28 mouse cellular contexts compared by ENCODE assay signal in the genomic region with DNA sequence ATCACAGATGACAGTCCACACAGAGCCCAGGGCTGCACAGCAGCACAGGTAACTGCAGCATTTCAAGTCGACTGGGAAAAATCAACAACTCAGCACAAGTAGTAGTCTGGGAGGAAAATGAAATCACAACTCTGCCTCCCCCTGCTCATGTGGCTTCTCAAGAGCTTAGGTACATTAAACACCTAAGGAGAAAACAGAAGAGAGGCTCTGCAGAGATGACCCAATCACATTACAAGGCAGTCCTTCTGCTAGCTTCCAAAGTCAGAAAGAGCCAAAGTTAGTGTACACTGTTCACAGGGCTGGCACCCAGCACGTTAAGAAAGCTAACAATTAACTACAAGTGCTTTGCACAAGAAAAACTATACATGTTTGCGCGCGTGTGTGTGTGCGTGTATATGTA. TPM values are rescaled to one million over a fixed set of nuclear protein-coding genes. Genes with fewer than 3 reads are reported as not detected.
A peak's percentile ranks its signal among the peaks of the same experiment; 100 is the strongest.
DNase-seq lines count a peak whose midpoint lies in the region; ATAC-seq and TF ChIP-seq lines count a peak whose summit lies in the region.
"Had no signal": no experiment of that assay in that cellular context is flagged by ENCODE, and none has a peak within 500 bp of the region (broad histone marks: within the 10 kb centered on the region; RNA-seq: fewer than 3 reads in every experiment).

No protein-coding gene starts in this region.

- WGBS in kidney, embryonic 14.5 days = 88% methylated on average over 6 of the region's 6 CpGs
- WGBS in liver, embryonic 16.5 days (ENCODE audit: insufficient replicate concordance) = 66% methylated on average over 6 of the region's 6 CpGs
- WGBS in liver, embryonic 12.5 days (ENCODE audit: insufficient replicate concordance) = 82% methylated on average over 6 of the region's 6 CpGs
- 58% methylated on average over 6 of the region's 6 CpGs for WGBS in lung, postnatal 0 days

- TF ChIP-seq EP300 in lung, postnatal 0 days (IDR thresholded peaks at IDR 0.05) = peak; percentile 45

- DNase-seq in kidney, adult 9 months = peak; percentile 43
- peak; percentile 83 for DNase-seq in lung, postnatal 0 days (ENCODE audit: low spot score)
- DNase-seq in lung, postnatal 36 days = peak; percentile 71
- DNase-seq: adrenal gland, postnatal 25 days; B cell, adult 2 months; cerebellum, adult 11-12 months; cerebellum, adult 9-11 months; embryo, embryonic 11 days; forebrain, postnatal 0 days; gastrocnemius, postnatal 10 days; kidney, postnatal 4 days; lung, embryonic 14.5 days; spleen, adult 18-20 months; thymus, adult 18-20 months; thymus, postnatal 25 days had no signal

- H3K27ac ChIP-seq in kidney, embryonic 14.5 days (ENCODE audit: low read depth, low read length) = no peak overlapping the region
- no peak overlapping the region for H3K27ac ChIP-seq in liver, embryonic 16.5 days (ENCODE audit: low read length)
- no peak overlapping the region for H3K27ac ChIP-seq in liver, embryonic 12.5 days
- H3K27ac ChIP-seq in lung, postnatal 0 days (ENCODE audit: low read length) = peak overlapping the region; percentile 72; the same call in 1 of the 2 replicates
- H3K27ac ChIP-seq: embryonic facial prominence, embryonic 13.5 days; forebrain, embryonic 12.5 days; hindbrain, embryonic 15.5 days; limb, embryonic 13.5 days; stomach, postnatal 0 days had no signal

- H3K27me3 ChIP-seq in kidney, embryonic 14.5 days (ENCODE audit: control insufficient read depth, insufficient read depth, low read length) = no peaks in the 10 kb centered on the region
- no peaks in the 10 kb centered on the region for H3K27me3 ChIP-seq in liver, embryonic 16.5 days (ENCODE audit: control insufficient read depth, insufficient read depth, low read depth, low read length)
- no peaks in the 10 kb centered on the region for H3K27me3 ChIP-seq in liver, embryonic 12.5 days (replicated peaks)
- H3K27me3 ChIP-seq in lung, postnatal 0 days (replicated peaks; ENCODE audit: insufficient read depth, low read length) = no peaks in the 10 kb centered on the region
- H3K27me3 ChIP-seq: embryonic facial prominence, embryonic 13.5 days; forebrain, embryonic 12.5 days; hindbrain, embryonic 15.5 days; limb, embryonic 13.5 days had no signal

- no peaks in the 10 kb centered on the region for H3K9me3 ChIP-seq in kidney, embryonic 14.5 days (ENCODE audit: control insufficient read depth, low read length)
- H3K9me3 ChIP-seq in liver, embryonic 16.5 days (replicated peaks; ENCODE audit: control insufficient read depth, low read length) = no peaks in the 10 kb centered on the region
- no peaks in the 10 kb centered on the region for H3K9me3 ChIP-seq in liver, embryonic 12.5 days (replicated peaks)
- no peaks in the 10 kb centered on the region for H3K9me3 ChIP-seq in lung, postnatal 0 days (ENCODE audit: low read length)
- H3K9me3 ChIP-seq: embryonic facial prominence, embryonic 13.5 days; forebrain, embryonic 12.5 days; hindbrain, embryonic 15.5 days; limb, embryonic 13.5 days had no signal

- H3K4me3 ChIP-seq in kidney, embryonic 14.5 days (ENCODE audit: low read length) = no peak overlapping the region
- no peak overlapping the region for H3K4me3 ChIP-seq in liver, embryonic 16.5 days (ENCODE audit: low read depth, low read length)
- no peak overlapping the region for H3K4me3 ChIP-seq in liver, embryonic 12.5 days
- no peak overlapping the region for H3K4me3 ChIP-seq in lung, postnatal 0 days (ENCODE audit: low read depth, low read length)
- H3K4me3 ChIP-seq: embryonic facial prominence, embryonic 13.5 days; erythroblast, embryonic 14.5 days; forebrain, embryonic 12.5 days; hindbrain, embryonic 15.5 days; limb, embryonic 13.5 days had no signal

- no peak overlapping the region for H3K4me2 ChIP-seq in kidney, embryonic 14.5 days (replicated peaks; ENCODE audit: low read depth, low read length)
- no peak overlapping the region for H3K4me2 ChIP-seq in liver, embryonic 16.5 days (ENCODE audit: low read depth, low read length)
- no peak overlapping the region for H3K4me2 ChIP-seq in liver, embryonic 12.5 days
- no peak overlapping the region for H3K4me2 ChIP-seq in lung, postnatal 0 days (replicated peaks; ENCODE audit: low read depth, low read length)
- H3K4me2 ChIP-seq: embryonic facial prominence, embryonic 13.5 days; forebrain, embryonic 12.5 days; hindbrain, embryonic 15.5 days; limb, embryonic 13.5 days; lung, embryonic 14.5 days; midbrain, embryonic 11.5 days had no signal

- no peak overlapping the region for H3K9ac ChIP-seq in kidney, embryonic 14.5 days (ENCODE audit: low read depth, low read length)
- no peak overlapping the region for H3K9ac ChIP-seq in liver, embryonic 16.5 days (ENCODE audit: low read depth, low read length)
- H3K9ac ChIP-seq in liver, embryonic 12.5 days = no peak overlapping the region
- no peak overlapping the region for H3K9ac ChIP-seq in lung, postnatal 0 days (replicated peaks; ENCODE audit: low read depth)
- H3K9ac ChIP-seq: embryonic facial prominence, embryonic 13.5 days; forebrain, embryonic 12.5 days; forebrain, postnatal 0 days; hindbrain, embryonic 15.5 days; limb, embryonic 13.5 days; lung, embryonic 14.5 days had no signal

- no peaks in the 10 kb centered on the region for H3K36me3 ChIP-seq in kidney, embryonic 14.5 days (ENCODE audit: control insufficient read depth, insufficient read depth, low read length)
- H3K36me3 ChIP-seq in liver, embryonic 16.5 days (ENCODE audit: control insufficient read depth, insufficient read depth) = no peaks in the 10 kb centered on the region
- no peaks in the 10 kb centered on the region for H3K36me3 ChIP-seq in liver, embryonic 12.5 days
- no peaks in the 10 kb centered on the region for H3K36me3 ChIP-seq in lung, postnatal 0 days (ENCODE audit: insufficient read depth, low read length)
- H3K36me3 ChIP-seq: embryonic facial prominence, embryonic 13.5 days; forebrain, embryonic 12.5 days; hindbrain, embryonic 15.5 days; limb, embryonic 13.5 days had no signal

- no peak for ATAC-seq in kidney, embryonic 14.5 days (ENCODE audit: low FRiP score, low TSS enrichment)
- peak; percentile 41 for ATAC-seq in liver, embryonic 16.5 days (ENCODE audit: low read depth)
- ATAC-seq in liver, embryonic 12.5 days = no peak
- ATAC-seq in lung, postnatal 0 days = peak; percentile 93
- ATAC-seq in erythroid progenitor cell, adult 5-6 weeks (replicated peaks; ENCODE audit: low FRiP score, poor library complexity, severe bottlenecking) = no peak
- ATAC-seq: forebrain, postnatal 0 days; inflammation-experienced regulatory T-cells, adult 6 months; midbrain, embryonic 16.5 days had no signal

- no peak for TF ChIP-seq CTCF in lung, postnatal 0 days (IDR thresholded peaks at IDR 0.05)

- H3K4me1 ChIP-seq in kidney, embryonic 14.5 days (ENCODE audit: control insufficient read depth, insufficient read depth, low read length) = no peaks in the 10 kb centered on the region
- peaks cover 6% of the 10 kb centered on the region; the same call in 1 of the 2 replicates for H3K4me1 ChIP-seq in liver, embryonic 16.5 days (ENCODE audit: control insufficient read depth, low read depth, low read length)
- H3K4me1 ChIP-seq in liver, embryonic 12.5 days = peaks cover 23% of the 10 kb centered on the region
- H3K4me1 ChIP-seq in lung, postnatal 0 days (ENCODE audit: insufficient read depth, low read depth, low read length) = peaks cover 8% of the 10 kb centered on the region

RNA-seq across cellular contexts. Expression of gene Camta1, which starts 56.6 kb away (rescaled TPM):
- 107 and 133 TPM in 2 replicates for polyA plus RNA-seq in kidney, embryonic 14.5 days (2014; fragmentation: Nextera tagmentation; extraction: Ambion mirVana)
- polyA plus RNA-seq in liver, embryonic 16.5 days (2015; fragmentation: Nextera tagmentation; extraction: Ambion mirVana) = 25.3 and 26.8 TPM in 2 replicates
- polyA plus RNA-seq in liver, embryonic 12.5 days (2016; fragmentation: Nextera tagmentation; extraction: Ambion mirVana) = 49.6 and 59.1 TPM in 2 replicates
- polyA plus RNA-seq in lung, postnatal 0 days (2015; fragmentation: Nextera tagmentation; extraction: Ambion mirVana) = 79.1 and 86.4 TPM in 2 replicates
- 67.5 and 120 TPM in 2 replicates for total RNA-seq in erythroid progenitor cell, adult 5-6 weeks (2015; ENCODE audit: low replicate concordance)
- total RNA-seq in erythroid progenitor cell, adult 5-6 weeks (2017; ENCODE audit: low replicate concordance) = 13.5 and 41.5 TPM in 2 replicates

Comparison
In these comparisons a context has a peak if more than half of its experiments do, and no peak if none do; other contexts are left out.
1. ATAC-seq: peak in liver, embryonic 16.5 days (single experiment) and lung, postnatal 0 days (single experiment); none in kidney, embryonic 14.5 days (single experiment), liver, embryonic 12.5 days (single experiment) and erythroid progenitor cell, adult 5-6 weeks (single experiment).
2. Peak in every context shown above with its lines, with median percentiles within 50 percentile points of each other: DNase-seq.